Mouse (Mus musculus): ENCODE results near the gene Zfp536.

Gene Zfp536

DNA sequence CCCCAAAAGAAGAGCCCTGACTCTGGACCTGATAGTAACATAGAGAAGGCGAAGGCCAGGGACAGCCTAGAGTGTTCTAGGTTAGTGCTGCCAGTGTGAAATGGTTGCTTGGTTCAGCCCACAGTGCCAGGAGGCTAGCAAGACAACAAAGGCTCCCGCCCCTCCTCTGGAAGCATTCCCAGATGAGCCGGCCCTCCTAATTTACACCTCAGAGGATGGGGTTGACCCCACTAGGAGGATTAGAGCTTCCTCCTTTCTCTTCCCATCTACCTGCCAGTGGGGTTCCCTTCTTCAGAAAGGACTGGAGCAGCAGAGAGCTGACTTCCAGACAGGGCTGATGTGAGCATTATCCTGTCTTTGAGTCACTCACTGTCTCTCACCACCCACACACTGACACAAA lies 219.8 kb downstream of the Zfp536 start:
- DNase-seq (ENCODE audit: low read depth, low spot score) = no peak

DNA sequence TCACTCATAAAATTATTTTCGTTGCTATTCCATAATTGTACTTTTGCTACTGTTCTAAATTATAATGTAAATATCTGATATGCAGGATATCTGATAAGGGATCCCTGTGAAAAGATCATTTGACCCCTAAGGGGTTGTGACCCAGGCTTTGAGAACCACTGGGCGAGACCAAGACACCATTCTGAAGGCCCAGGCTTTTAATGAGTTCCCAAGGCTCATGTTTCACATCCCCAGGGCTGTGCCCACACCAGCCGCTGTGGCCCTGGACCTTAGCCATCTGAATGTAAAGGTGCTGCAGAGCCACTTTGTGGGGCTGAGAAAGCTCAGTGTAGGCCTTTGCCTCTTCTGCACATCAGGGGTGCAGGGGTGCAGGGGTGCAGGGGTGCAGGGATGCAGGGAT lies 221.1 kb downstream of the Zfp536 start:
- no peak for DNase-seq (ENCODE audit: low read depth, low spot score)

DNA sequence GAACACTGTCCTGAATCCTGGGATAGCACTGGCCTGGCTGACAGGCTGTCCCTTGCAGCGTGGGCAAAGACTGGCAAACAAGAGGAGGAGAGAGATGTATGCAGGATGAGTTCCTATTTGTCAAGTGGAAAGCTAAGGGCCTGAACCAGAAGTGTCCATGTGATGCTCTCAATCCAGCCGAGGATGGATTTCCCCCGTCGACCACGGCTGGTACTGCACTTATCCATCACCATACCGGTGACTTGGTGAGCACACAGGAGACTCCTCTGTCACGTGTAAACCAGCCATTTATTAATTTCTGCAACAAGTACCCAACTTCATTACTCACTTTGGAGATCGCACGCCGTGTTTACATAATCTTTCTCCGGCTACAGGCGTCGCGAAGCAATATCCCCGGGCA lies 224.6 kb downstream of the Zfp536 start:
- no peak for DNase-seq (ENCODE audit: low read depth, low spot score)

DNA sequence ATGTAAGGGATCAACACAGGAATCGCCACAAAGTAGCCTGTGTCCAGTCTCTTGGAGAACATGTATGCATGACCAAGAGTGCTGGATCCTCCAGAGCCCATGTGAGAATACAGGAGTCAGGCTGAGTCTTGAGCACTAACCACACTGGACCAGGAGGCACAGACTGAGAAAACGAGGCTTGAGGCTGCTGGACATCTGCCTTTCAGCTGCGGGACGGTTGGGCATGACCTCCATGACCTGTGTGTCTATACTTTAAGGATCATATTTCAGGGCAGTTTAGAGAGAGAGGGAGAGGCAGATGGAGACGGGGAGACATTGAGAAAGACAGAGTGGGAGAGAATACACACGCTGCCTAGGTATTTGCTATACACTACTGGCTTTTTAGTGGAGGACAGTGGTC lies 229.4 kb downstream of the Zfp536 start:
- no peak for DNase-seq (ENCODE audit: low read depth, low spot score)

DNA sequence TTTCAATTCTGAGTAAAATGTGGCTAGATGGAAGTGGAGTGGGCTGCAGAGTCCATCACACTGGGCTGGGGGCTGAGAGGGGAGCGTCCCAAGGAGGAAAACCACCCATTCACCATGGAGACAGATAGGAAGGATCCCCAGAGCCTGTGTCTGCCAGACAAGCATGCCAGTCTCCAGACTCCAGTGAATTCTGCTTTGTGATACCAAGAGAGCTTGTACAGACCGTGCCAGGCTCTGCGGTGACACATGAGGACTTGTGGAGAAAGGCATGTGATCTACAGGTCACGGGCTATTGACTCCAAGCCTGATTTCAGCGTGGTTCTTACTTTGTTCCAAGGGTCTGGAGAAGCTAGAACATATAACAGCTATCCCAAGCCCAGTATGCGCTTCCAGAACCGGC lies 230.5 kb downstream of the Zfp536 start:
- no peak for DNase-seq (ENCODE audit: low read depth, low spot score)

DNA sequence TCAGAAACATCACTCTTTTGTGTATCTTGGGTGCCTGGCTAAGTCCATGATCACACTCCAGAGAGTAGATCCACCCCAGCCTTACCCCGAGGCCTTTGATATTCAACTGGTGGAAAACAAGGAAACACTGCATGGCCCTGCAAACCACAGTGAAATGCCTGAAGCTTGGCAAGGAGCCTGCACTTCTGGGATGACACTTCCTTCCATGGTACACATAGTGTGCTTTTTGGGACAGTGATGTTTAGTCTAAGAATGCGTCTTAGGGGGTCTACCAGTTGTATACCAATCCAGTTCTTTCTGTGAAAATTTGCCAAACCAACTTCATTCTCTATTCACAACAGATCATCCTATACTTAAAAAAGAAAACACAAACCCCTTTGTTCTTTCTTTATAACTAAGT lies 242.3 kb downstream of the Zfp536 start:
- no peak for DNase-seq (ENCODE audit: low read depth, low spot score)

DNA sequence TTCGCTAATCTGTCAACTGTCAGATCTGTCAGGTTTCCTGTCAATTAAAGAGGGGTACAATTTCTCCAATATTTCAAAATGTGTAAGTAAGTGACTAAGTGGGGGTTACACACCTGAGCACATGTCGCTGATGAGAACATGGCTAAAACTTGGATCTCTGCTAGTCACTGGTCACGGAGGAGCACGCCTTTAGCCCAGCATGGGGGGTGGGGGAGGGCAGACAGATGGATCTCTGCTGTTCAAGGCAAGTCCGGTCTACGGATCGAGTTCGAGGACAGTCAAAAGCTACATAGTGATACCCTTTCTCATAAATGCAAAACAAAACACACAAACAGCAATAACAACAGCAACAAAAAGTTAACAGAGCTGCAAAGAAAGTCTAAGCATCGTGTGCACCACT lies 245.1 kb downstream of the Zfp536 start:
- DNase-seq (ENCODE audit: low read depth, low spot score) = no peak

DNA sequence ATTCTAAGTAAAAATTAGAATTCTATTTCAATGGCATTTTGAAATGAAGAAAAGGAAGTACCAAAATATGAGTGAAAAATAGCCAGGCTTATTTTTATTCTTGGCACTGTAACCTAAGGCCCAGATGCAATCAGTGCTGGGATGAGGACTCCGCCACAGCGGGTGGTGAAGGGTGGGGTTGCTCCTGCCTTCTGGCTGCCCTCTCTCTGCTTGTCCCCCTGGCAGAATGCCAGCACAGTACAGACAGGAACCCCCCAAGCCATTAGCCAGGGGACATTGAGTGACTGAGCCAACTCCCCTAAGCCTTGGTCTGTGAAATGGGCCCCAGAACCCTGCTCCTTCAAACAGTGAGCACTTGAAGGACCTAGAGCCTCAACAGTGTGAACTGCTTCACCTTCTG lies 245.6 kb downstream of the Zfp536 start:
- DNase-seq (ENCODE audit: low read depth, low spot score) = no peak

DNA sequence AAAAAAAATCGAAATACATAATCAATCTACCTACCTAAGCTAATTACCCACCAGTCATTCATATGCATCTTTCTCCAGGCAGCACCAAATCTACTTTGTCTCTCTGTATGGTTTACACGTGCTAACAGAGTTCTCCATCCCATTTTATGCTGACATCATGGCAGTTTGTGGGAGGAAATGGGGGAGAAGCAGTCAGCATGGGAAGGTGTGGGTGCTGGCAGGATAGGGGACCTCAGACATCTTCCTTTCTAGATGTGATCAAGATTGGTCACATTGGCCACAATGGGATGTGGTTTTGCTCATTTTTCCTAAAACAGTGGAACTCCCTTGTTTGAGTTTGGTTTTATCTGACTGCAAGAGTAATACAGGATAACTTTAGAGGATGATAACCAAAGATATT lies 252.0 kb downstream of the Zfp536 start:
- no peak for DNase-seq (ENCODE audit: low read depth, low spot score)

DNA sequence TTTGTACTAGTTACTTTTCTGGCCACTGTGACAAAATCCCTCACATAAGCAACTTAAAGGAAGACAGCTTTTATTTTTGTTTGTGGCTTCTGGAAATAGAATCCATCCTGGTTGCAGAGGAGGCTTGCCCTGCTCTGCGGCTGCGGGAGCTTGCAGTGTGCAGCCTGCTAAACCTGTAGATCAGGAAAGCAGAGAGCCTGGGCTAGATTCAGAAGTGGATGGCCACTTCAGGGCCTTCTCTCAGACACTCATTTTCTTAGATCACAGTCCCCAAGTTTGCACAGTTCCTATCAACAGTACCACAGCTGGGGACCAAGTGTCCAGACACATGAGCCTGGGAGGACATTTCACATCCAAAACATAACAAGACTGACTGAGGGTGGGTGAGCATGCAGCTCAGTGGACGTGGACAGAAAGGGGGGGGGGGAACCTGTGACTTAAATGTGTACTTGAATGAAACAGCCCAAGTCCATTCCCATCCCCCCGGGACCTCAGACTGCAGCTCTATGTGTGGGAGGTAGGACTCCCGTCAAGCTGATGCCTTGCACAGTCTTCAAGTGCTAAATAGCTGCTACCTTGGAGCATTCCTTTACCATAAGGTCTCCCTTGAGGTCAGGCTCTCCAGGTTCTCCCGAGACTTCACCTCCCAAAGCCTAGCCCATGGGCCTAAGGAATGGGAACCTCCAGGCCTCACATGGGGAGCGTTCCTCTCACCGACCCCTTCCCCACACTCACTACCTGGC lies 262.3 kb downstream of the Zfp536 start:
- DNase-seq (ENCODE audit: low read depth, low spot score) = no peak

DNA sequence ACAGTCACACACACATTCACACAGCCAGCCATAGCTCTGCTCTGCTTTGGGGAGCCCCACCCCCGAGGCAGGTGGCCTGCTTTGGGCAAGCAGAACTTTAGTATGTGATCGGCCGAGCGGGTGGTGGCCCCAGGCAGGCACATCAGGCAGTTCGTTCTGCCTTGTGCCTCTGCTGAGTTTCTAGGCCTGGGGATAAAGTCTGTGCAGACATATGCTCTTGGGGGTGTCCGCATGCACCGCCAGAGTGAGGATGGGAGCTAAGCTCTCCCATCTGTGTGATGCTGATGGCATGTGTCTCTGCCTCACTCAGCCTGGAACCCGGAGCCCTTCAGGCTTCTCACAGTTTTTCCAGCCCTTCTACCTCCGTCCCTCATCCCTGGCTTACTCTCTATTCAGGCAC lies 263.7 kb downstream of the Zfp536 start:
- DNase-seq (ENCODE audit: low read depth, low spot score) = no peak

DNA sequence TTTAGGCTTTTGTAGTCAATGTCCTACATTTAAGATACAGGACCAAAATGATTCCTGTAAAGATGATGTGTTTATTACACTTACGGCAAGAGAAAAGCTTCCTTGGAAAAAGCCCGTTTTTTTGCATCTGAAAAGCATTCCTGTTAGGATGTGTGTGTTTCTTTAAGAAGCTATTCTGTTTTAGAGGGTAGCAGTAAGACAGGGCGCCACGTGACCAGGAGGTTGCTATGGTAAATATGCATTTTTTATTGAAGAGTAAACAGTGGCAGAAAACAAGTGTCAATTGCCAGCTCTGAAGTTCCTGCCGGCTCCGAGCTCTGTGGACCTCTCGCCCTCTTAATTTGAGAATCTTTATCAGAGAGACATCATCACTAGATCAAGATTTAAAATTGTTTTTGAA lies 267.9 kb downstream of the Zfp536 start:
- DNase-seq (ENCODE audit: low read depth, low spot score) = no peak

DNA sequence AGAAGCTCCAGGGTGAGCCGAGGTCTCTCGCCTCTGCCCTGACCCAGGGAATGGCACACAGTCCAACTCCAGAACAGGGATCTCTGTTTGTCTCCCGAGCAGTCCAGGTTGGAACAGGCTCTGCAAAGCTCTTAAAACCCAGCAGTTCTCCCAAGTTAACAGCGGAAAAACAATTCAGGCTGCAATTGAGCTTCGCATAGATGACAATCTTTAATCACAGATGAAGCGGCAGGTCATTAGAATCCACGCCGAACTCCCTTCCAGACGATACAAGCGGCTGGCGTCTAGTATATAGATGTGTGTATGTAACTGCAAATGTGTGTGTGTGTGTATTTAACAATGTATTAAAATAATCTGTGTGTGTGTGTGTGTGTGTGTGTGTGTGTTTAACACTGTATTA lies 268.3 kb downstream of the Zfp536 start:
- no peak for DNase-seq (ENCODE audit: low read depth, low spot score)

DNA sequence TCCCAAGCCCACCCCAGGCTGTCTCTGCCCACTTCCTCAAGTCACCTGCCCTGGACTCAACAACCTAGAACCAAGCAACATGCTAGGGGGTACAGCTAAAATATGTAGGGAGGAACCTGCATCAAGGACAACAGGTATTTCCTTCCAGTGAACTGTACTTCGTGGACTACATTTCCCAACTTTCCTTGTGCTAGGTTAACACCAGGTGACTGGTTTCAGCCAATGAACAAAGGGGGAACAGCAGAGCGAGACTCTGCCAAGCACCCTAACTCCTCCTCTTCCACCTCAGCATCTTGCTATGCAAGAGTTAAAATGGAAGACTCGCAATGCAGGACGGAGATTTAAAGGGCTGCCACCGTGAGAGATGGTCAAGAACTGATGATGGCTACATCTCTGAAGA lies 274.6 kb downstream of the Zfp536 start:
- no peak for DNase-seq (ENCODE audit: low read depth, low spot score)

DNA sequence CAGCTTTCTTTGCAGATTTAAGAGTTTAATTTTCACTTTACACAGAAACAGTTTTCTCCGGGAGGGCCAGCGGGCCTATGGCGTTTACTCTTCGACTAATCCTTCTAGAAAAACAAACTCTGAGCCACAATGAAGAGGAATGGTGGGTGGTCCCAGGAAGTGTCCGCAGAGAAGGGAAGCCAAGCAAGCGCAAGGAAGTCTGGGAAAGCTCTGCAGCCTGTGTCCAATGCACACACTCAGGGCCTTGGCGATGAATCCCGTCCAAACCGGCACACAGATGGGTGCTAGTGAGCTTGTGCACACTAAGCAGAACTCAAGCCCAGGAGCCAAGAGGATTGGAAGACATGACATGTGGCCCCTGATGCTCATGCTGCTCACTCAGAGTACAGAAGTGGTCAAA lies 276.9 kb downstream of the Zfp536 start:
- no peak for DNase-seq (ENCODE audit: low read depth, low spot score)

DNA sequence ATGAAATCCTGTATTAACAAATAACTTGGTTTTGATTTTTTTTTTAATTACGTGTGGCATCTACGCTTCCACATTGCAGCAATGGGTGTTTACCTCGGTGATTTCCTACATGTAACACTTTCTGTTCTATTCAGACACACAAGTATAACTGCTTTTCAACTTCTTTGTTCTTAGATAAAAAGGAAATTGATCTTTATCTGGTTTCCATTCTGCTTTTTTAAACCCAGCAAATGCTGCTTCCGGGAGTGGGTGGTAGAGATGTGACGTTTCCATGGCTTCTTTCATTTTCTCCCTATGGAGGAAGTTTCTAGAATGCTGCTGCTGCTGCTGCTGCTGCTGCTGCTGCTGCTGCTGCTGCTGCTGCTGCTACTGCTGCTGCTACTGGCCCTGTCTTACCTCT lies 283.1 kb downstream of the Zfp536 start:
- no peak for DNase-seq (ENCODE audit: low read depth, low spot score)

DNA sequence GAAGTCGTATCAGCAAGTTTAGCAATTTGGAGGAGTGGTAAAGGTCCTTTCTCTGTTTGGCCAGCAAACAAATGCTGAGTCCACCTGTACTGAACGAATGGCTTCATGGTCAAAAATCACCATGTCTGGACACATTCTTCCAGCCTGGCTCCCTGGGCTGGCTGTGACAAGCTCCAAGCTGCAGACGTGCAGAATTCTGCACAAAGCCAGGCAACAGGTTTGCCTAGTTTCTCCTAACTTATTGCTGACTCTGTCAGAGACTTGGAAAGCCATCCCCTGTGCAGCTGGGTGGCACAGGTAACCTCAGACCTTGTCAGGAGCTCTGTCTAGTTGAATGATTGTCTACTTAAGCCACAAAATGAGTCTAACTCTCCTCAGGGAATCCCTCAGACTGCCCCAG lies 288.5 kb downstream of the Zfp536 start:
- DNase-seq (ENCODE audit: low read depth, low spot score) = no peak

DNA sequence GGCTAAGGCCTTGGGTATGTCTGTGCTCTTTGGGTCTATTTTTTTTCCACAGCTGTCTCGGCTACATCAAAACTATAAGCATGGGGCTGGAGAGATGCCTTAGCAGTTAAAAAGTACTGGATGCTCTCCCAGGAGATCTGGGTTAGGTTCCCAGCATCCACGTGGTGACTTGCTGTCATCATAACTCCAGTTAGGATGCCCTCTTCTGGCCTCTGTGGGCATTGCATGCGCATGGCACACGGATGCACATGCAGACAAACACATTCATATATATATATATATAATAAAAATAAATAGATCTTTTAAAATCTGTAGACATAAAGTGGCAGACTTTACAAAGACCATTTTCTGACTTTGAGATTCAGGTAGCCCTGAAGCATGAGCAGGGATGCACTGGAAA lies 290.9 kb downstream of the Zfp536 start:
- no peak for DNase-seq (ENCODE audit: low read depth, low spot score)

DNA sequence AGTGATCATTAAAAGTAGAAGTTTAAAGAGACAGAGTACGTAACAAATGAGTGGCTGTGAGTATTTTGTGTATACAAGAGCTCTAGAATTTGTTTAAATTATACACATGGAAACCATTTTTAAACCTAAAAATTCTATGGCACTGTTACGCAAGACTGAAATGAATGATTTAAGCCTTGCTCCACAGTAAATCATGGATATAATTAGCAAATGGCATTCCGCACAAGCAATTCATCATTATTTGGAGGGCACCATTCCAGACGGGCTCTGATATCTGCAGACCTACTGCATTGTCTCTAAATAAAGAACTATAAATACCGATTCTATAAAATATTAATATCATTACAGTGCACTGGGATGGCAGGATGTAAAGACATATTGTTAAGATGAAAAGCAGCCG lies 292.3 kb downstream of the Zfp536 start:
- DNase-seq (ENCODE audit: low read depth, low spot score) = no peak

DNA sequence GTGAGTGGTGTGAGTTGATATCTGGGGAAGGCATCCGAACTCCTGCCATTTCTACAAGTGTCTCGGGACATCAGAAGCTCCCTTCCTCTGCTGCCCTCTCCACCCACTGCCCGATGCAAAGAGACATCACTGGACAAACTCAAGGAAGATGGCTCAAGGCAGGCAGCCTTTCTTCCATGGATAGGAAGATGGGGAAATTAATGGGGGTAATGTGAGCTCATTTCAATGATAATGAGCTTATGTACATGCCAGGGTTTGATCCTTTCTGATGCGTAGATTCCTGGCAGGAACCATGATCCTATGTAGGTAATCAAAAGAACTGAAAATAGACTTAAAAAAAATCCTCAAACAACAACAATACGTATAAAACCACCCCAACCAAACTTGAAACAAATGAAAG lies 296.1 kb downstream of the Zfp536 start:
- no peak for DNase-seq (ENCODE audit: low read depth, low spot score)

DNA sequence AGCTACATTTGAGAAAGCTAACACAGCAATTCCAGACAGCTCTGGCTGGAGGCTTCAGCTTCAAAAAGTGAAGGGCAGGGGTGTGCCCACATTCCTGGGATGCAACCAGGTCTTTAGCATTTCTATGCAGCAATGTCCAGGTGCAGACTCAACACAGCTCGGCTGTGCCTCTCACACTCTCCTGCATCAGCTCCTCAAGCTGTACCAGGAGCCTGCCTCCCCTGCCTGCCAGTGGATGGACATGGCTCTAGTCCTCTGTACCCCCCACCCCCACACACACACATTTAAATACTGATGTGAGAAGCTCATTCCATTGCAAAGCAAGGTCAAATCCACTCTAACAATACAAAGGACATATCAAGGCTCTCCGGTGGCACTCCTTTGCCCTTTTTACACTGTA lies 298.0 kb downstream of the Zfp536 start:
- DNase-seq (ENCODE audit: low read depth, low spot score) = no peak

DNA sequence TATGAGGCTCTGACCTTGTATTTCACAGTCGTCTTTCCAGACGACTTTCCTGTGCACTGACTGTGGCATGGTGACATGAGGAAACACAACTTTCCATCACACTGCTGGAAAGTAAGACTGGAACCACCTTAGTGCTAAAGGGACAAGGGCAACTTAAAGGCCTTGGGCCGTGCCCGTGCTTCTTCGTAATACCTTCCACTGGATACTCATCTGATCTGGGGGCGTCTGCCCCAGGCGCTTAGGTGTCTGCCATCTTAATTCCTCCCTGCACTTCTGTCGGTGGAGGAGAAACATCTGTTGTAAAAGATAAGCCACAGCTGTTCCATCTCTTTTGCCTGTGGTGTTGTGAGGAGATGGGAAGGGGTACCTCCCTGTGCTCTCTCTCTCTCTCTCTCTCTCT lies 299.2 kb downstream of the Zfp536 start:
- no peak for DNase-seq (ENCODE audit: low read depth, low spot score)

DNA sequence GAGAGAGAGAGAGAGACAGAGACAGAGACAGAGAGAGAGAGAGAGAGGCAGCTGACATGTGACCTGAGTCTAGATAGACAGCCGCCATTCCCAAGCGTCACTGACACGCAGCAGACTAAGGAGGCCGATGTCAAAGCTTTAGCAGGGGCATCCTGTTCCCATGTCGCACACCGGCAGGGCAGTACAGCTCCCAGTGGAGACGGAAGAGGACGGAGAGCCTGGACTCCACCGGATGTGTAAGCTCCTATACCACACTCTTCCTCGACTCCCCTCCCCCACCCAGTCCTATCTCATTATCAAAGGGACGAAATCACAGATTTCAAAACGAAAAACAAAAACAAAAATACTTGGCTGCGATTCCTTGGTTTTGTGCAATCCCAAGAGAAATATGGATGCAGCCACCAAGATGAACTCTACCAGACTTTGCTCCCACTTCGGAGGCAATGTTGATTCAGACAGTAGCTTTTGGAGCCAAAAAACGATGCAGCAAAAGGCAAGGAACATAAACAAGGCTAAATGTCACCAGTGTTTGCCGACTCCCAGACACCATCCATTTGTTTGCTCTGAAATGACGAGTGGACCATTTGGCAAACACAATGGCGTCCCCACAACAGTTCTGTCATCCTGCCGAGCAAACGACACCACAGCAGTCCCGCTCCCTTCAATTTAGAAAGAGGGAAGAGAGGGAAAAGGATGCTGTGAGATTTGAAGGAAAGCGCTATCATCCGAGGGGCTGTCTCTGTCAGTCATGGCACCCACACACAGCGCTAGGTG lies 299.9 kb downstream of the Zfp536 start:
- DNase-seq (ENCODE audit: low read depth, low spot score) = no peak

DNA sequence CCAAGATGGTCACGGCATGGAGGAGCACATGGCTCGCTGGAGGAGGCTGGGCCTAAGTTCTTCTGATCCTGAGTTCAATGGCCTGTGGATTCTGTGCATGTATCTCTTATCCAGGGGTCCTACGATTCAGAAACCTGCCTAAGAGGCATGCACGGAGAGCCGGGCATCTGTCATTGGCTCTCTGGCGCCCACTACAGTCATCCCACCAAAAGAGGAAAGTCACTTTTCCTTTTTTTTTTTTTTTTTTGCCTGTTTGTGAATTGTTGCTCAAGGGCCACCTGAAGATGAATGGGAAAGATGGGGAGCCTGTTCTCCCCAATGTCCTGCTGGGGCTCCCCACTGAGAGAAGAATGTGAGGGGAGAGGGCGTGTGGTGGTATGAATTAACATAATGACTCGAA lies 301.7 kb downstream of the Zfp536 start:
- no peak for DNase-seq (ENCODE audit: low read depth, low spot score)

All from forelimb bud, embryonic 11.5 days (tissue).